Mouse (Mus musculus): ENCODE measurements at regions not wholly inside any gene's neighbourhood (a gene's known extent, or its start where the extent isn't known, plus 50 kb on each side); places are given as distances from the start of the nearest gene placed in this dataset.

DNA sequence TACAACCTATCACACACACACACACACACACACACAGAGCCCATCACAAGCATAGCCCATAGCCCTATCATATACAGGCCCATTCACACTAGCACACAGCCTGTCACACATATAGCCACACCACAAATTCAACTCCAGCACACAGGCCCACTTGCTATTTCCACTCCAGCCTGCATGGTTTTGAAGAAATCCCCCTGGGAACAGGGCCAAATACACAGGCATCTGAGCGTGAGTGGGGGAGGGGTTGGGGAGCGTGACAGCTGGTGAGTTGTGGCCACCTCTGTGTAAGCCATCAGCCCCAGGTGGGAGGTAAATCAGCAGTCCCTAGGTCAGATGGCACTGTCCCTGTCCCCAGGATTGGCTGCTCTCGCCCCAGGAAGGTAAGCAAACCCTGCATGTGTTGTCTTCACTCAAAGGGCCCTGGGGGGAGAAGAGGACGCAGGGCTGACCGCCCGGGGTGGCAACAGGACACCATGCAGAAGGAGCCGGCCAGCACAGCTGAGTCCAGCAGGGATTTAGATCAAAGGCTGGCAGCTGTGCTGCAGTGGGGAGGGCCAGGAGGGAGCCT is 153.6 kb upstream of the Gm3448 start:
- no peak for DNase-seq (ENCODE audit: low read depth, low spot score)

- DNase-seq (ENCODE audit: low read depth, low spot score) = no peak
These were observed 152.5 kb upstream of the Gm3448 start for GRCm38 (mm10) chr17:15193831-15194230.

DNA sequence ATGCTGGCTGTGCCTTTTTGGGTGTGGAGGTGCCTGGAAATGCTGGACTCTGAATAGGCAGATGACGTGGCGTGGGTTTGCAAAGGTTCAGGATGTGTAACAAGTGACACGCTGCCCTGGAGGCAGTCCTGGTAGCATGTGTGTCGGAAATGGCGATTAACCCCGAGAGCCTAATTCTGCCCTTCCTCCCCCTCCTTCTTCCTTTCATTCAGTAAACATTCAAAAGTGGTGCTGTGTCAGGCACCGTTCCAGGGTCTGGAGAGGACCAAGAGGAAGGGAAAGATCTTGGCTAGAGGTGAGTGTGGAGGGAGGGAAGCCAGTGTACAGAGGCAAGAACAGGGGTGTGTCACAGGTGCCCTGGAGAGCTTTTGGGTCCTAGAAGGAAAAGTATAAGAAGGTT is 151.5 kb upstream of the Gm3448 start:
- no peak for DNase-seq (ENCODE audit: low read depth, low spot score)

DNA sequence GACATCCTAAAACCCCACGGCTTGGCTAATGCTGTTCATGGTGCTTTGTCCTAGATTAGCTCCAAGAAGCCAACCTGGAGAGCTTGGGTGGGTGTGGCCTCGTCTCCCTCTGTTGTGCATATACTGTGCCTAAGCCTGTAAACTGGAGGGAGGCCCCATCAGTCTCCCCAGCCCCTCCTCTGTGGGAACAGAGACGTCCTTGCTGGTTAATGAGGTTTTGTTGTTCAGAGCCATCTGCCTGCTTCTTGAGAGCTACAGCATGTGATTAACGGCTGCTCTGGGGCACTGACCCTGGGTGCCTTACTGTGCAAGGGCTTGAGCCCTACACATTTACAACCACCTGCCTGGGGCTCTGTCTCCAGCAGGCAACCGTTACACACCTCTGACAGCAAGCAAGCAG is 143.9 kb upstream of the Gm3448 start:
- peak; percentile 18 for DNase-seq (ENCODE audit: low read depth, low spot score)

DNA sequence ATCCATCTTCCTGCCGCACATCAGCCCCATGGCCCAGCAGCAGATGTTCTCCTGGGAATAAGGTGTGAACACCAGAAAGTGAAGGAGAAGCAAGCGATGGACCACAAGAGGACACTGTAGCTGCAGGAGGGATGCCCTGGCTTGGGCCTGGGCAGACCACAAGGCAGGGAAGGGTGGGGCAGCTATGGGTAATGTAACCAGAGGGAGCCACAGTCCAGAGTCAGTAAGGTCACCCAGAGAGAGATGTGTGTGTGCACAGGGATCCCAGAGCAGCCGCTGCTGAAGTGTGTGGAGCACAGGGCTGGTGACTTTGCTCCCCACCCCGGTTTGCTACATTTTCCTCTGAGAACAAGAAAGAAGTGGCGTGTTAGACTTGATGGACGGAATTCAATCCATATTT is 142.5 kb upstream of the Gm3448 start:
- DNase-seq (ENCODE audit: low read depth, low spot score) = no peak

DNA sequence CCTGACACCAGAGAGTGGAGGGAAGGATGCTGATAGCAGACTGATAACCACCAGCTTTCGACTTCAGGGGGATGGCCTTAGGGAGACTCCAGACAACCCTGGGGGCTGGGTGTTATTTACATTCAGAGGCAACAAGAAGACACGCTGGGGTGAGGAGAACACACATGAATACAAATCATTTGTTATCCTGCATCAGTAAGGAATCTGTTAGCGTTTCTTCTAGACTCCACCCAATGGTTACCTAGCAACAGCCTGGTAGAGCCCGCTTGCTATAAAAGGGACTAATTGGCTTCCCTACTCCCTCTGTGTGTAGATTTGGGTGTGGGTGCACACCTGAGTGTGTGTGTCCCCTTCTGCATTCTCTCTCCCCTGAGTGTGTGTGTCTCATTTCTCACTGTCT is 140.8 kb upstream of the Gm3448 start:
- DNase-seq (ENCODE audit: low read depth, low spot score) = peak; percentile 55

GRCm38 (mm10) chr17:15180223-15180860 is 139.0 kb upstream of the Gm3448 start:
- peak; percentile 18 for DNase-seq (ENCODE audit: low read depth, low spot score)

DNA sequence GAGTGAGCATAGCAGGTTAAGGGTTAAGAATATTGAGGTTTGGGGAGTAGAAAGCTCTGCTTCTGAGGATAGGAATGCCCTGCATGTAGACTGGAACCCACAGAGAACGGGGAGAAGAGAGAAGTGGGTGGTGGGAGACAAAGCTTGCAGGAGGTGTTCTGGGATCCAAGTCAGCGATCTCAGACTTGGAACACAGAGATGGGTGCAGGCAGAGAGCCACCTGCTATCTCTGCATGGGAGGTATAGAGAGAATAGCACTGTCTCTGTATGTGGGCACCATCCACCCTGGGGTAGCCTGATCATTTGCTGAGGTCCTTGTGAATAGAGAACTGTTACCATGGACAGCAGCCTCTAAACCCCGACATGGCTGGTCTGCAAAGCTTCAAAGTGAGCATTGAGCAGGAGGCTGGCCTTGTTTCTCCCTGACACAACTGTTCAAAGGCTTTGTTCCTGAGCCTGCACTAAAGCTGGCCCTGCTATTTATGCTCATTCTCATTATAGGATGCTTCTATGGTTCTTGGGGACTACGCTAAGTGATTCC is 138.1 kb upstream of the Gm3448 start:
- no peak for DNase-seq (ENCODE audit: low read depth, low spot score)

- DNase-seq (ENCODE audit: low read depth, low spot score) = no peak
These were observed 136.1 kb upstream of the Gm3448 start for GRCm38 (mm10) chr17:15177390-15177789.

DNA sequence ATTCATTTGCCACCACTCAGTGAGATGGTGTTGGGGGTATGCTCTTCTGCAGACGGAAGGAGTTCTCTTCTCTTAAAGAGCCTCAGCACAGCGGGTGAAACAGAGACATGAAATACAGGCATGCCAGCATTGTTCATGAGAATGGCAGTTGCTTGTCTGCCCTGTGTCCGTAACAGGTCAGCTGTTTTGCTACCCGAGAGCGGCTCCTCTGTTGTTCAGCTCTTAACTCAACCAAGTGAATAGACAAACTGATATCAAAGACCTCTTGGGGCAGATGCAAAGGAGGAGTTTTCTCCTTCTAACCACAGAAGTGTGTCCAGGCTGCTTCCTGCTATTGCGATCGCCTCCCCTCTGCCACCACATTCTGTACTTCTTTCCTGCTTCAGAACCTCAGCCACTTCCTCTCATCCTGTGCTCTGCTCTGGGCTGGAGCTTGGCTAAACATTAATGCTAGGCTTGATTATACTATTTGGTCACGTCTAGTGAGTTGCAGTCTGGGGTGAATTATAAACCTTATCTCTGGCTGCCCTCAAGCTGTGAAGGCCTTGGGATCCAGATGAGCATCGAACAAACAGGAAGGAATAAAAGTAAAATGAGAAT is 133.1 kb upstream of the Gm3448 start:
- no peak for DNase-seq (ENCODE audit: low read depth, low spot score)

DNA sequence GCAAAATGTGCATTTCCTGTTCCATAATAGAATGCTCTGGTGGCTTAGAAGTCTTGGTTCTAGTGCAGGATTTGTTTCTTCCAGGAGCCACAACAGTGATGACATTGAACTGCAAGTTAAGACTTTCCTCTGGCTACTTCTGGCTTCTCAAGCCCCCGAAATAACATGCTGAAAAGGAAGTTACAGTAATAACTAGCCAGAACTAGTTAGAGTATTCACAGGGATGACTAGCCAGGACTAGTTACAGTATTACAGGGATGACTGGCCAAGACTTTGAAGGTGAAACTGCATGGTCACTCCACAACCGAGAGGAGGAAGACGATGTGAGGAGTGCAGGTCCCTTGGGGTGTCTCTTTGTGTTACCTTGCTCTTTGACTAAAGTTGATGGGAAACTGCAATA is 126.6 kb upstream of the Gm3448 start:
- no peak for DNase-seq (ENCODE audit: low read depth, low spot score)

DNA sequence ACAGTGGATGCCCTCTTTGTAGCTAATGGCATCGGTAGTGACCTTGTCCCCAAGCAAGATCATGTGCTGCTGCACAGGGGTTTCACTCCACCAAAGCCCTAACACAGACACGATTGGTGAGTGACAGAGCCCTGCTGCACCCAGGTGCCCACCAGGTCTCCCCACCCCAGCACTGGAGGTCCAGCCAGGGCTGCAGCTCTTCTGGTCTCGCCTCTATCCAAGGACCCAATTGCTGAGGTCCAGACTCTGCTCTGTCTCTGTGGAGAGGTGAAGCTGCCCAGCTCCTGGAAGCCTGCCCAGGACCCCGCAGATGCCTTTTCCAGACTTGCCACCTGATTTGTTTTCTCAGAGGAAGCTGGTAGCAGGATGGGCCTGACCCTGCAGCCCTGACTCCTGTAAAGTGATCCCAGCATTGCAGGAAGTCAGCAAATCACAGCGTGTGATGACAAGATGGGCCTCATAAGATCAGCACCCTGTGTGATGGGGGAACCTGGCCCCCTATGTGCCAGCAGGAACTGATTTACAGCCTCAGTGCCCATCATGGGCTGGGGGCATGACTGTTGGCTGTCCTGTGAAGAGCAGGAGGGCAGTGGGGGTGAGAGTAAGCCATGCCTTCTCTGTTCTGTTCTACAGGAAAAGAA is 116.5 kb upstream of the Gm3448 start:
- DNase-seq (ENCODE audit: low read depth, low spot score) = no peak

- DNase-seq (ENCODE audit: low read depth, low spot score) = no peak
These were observed 111.8 kb upstream of the Gm3448 start for GRCm38 (mm10) chr17:15152996-15153735.

- no peak for DNase-seq (ENCODE audit: low read depth, low spot score)
These were observed 111.1 kb upstream of the Gm3448 start for GRCm38 (mm10) chr17:15152477-15152876.

DNA sequence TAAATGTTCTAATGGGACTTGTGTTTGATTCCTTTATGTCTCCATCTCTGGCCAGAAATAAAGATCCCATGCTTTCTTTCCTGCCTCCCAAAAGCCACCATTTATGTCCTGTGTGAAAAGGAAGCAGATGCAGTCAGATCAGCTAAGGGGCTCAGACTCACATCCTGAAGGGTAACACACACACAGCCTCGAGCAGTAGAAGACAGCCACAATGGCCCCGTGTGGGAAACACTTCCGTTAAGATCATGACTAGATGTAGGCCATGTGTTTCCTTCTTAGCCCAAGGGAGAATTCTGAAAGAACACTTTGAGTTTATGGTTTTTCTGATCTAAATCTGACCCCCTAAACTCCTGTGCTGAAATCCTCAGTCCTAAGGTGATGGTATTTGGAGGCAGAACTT is 110.4 kb upstream of the Gm3448 start:
- no peak for DNase-seq (ENCODE audit: low read depth, low spot score)

DNA sequence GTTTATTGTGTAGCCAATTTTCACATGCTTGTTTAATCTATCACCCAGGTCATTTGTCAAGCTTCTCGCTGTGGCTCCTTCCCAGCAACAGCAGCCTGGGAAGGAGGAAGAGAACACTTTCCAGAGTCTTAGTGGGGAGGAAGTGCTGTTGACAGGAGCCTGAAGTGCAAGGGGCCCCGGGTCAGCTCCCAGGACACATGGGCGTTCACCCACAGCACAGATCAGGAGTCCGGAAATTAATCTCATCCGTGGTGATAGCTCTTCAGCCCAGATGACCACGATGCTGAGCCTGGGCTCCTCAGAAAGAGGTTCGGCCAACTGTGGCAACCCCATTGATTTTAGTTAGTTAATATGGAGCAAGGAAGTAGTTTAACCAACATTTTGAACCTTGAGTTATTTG is 105.3 kb upstream of the Gm3448 start:
- DNase-seq (ENCODE audit: low read depth, low spot score) = no peak

- DNase-seq (ENCODE audit: low read depth, low spot score) = no peak
These were observed 104.0 kb upstream of the Gm3448 start for GRCm38 (mm10) chr17:15145191-15145968.

- no peak for DNase-seq (ENCODE audit: low read depth, low spot score)
These were observed 99.1 kb upstream of the Gm3448 start for GRCm38 (mm10) chr17:15140391-15140790.
